ENCODE assay signal across 12 mouse cellular contexts in genomic region chr9:36971066-36971465, GRCm38 (mm10).
DNase-seq lines count a peak whose midpoint lies in the region; ATAC-seq and TF ChIP-seq lines count a peak whose summit lies in the region.
"Had no signal": no experiment of that assay in that cellular context is flagged by ENCODE, and none has a peak within 500 bp of the region (broad histone marks: within the 10 kb centered on the region; RNA-seq: fewer than 3 reads in every experiment).

No protein-coding gene starts in this region.

- WGBS in intestine, embryonic 16.5 days: 20% methylated on average over 3 of the region's 3 CpGs
- 8% methylated on average over 3 of the region's 3 CpGs for WGBS in intestine, postnatal 0 days
- 13% methylated on average over 3 of the region's 3 CpGs for WGBS in lung, postnatal 0 days

- H3K27me3 ChIP-seq in intestine, embryonic 16.5 days (replicated peaks; ENCODE audit: control insufficient read depth, insufficient read depth, low read length): no peaks in the 10 kb centered on the region
- no peaks in the 10 kb centered on the region for H3K27me3 ChIP-seq in intestine, postnatal 0 days (replicated peaks; ENCODE audit: control insufficient read depth, insufficient read depth, low read length)
- H3K27me3 ChIP-seq in lung, postnatal 0 days (replicated peaks; ENCODE audit: insufficient read depth, low read length): no peaks in the 10 kb centered on the region
- H3K27me3 ChIP-seq: hindbrain, embryonic 15.5 days; midbrain, embryonic 13.5 days; Patski had no signal

- no peak for ATAC-seq in intestine, embryonic 16.5 days
- ATAC-seq in intestine, postnatal 0 days: no peak
- ATAC-seq in lung, postnatal 0 days: 0 out of 2 replicates have a peak, but pooled peaks have one; percentile 18
- ATAC-seq: Patski had no signal

- no peak for TF ChIP-seq CTCF in intestine, postnatal 0 days (IDR thresholded peaks at IDR 0.05; ENCODE audit: low read depth)
- TF ChIP-seq CTCF in lung, postnatal 0 days (IDR thresholded peaks at IDR 0.05): no peak

- no peak overlapping the region for H3K9ac ChIP-seq in intestine, embryonic 16.5 days (ENCODE audit: low read depth, low read length)
- no peak overlapping the region for H3K9ac ChIP-seq in intestine, postnatal 0 days (ENCODE audit: low read depth, low read length)
- no peak overlapping the region for H3K9ac ChIP-seq in lung, postnatal 0 days (replicated peaks; ENCODE audit: low read depth)
- H3K9ac ChIP-seq: hindbrain, embryonic 15.5 days; liver, embryonic 14.5 days; midbrain, embryonic 13.5 days had no signal

- no peak for TF ChIP-seq EP300 in lung, postnatal 0 days (IDR thresholded peaks at IDR 0.05)

- H3K4me2 ChIP-seq in intestine, embryonic 16.5 days (ENCODE audit: low read depth, low read length): no peak overlapping the region; the same call in 1 of the 2 replicates
- no peak overlapping the region for H3K4me2 ChIP-seq in intestine, postnatal 0 days (replicated peaks; ENCODE audit: low read depth)
- H3K4me2 ChIP-seq in lung, postnatal 0 days (replicated peaks; ENCODE audit: low read depth, low read length): no peak overlapping the region
- H3K4me2 ChIP-seq: hindbrain, embryonic 15.5 days; midbrain, embryonic 13.5 days had no signal

- H3K9me3 ChIP-seq in intestine, embryonic 16.5 days (ENCODE audit: control insufficient read depth, low read length): no peaks in the 10 kb centered on the region
- no peaks in the 10 kb centered on the region for H3K9me3 ChIP-seq in intestine, postnatal 0 days (ENCODE audit: control insufficient read depth)
- no peaks in the 10 kb centered on the region for H3K9me3 ChIP-seq in lung, postnatal 0 days (ENCODE audit: low read length)
- H3K9me3 ChIP-seq: hindbrain, embryonic 15.5 days; midbrain, embryonic 13.5 days had no signal

- 0 out of 2 replicates have a peak overlapping the region, but pooled peaks have one; percentile 39 for H3K27ac ChIP-seq in intestine, embryonic 16.5 days (ENCODE audit: low read length)
- no peak overlapping the region for H3K27ac ChIP-seq in intestine, postnatal 0 days (ENCODE audit: low read depth, low read length)
- no peak overlapping the region for H3K27ac ChIP-seq in lung, postnatal 0 days (ENCODE audit: low read length)
- H3K27ac ChIP-seq: hindbrain, embryonic 15.5 days; liver, embryonic 14.5 days; midbrain, embryonic 13.5 days had no signal

- no peak overlapping the region for H3K4me3 ChIP-seq in intestine, embryonic 16.5 days (ENCODE audit: low read length)
- no peak overlapping the region for H3K4me3 ChIP-seq in intestine, postnatal 0 days (ENCODE audit: low read depth, low read length)
- H3K4me3 ChIP-seq in lung, postnatal 0 days (ENCODE audit: low read depth, low read length): no peak overlapping the region
- H3K4me3 ChIP-seq: hindbrain, embryonic 15.5 days; midbrain, embryonic 13.5 days had no signal

- H3K4me1 ChIP-seq in intestine, embryonic 16.5 days (ENCODE audit: control insufficient read depth, insufficient read depth, low read length): peaks cover 2% of the 10 kb centered on the region; the same call in 1 of the 2 replicates
- H3K4me1 ChIP-seq in intestine, postnatal 0 days (replicated peaks; ENCODE audit: control insufficient read depth, insufficient read depth, low read length): no peaks in the 10 kb centered on the region
- no peaks in the 10 kb centered on the region for H3K4me1 ChIP-seq in lung, postnatal 0 days (ENCODE audit: insufficient read depth, low read depth, low read length)

- H3K36me3 ChIP-seq in intestine, embryonic 16.5 days (ENCODE audit: control insufficient read depth, insufficient read depth, low read length): no peaks in the 10 kb centered on the region
- no peaks in the 10 kb centered on the region for H3K36me3 ChIP-seq in intestine, postnatal 0 days (ENCODE audit: control insufficient read depth, insufficient read depth)
- no peaks in the 10 kb centered on the region for H3K36me3 ChIP-seq in lung, postnatal 0 days (ENCODE audit: insufficient read depth, low read length)
- H3K36me3 ChIP-seq: hindbrain, embryonic 15.5 days; midbrain, embryonic 13.5 days had no signal

- peak; percentile 56 for DNase-seq in lung, postnatal 0 days (ENCODE audit: low spot score)
- no peak for DNase-seq in lung, postnatal 14 days
- DNase-seq in embryo, embryonic 11 days: peak; percentile 48
- peak; percentile 22 for DNase-seq in kidney, postnatal 14 days
- no peak for DNase-seq in adrenal gland, adult 2 months
- no peak for DNase-seq in frontal cortex, postnatal 14 days (ENCODE audit: low spot score in 2 of 2)

Comparison
In these comparisons a context has a peak if more than half of its experiments do, and no peak if none do; other contexts are left out.
1. DNase-seq: peak in lung, postnatal 0 days (single experiment), embryo, embryonic 11 days (single experiment) and kidney, postnatal 14 days (single experiment); none in lung, postnatal 14 days (single experiment), adrenal gland, adult 2 months (single experiment) and frontal cortex, postnatal 14 days (0 of 2).